In the genomic region with DNA sequence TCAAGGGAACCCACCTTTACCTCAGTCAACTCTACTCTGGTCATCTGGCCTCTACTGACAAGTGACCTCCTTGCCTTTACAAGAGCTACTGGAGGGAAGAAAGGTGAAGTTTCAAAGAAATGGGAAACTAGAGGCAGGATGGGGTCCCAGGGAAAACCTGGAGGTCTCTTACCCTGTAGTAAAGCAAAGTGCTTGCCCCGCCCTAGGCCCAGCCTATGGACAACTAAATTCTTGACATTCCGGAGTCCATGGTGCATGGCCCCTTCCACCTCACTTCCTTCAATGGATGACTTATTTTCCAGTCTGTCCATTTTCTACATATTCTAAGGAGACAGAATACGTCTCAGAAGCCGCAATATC, we compare ENCODE assay signal across 8 mouse cellular contexts. TPM values are rescaled to one million over a fixed set of nuclear protein-coding genes. Genes with fewer than 3 reads are reported as not detected.
DNase-seq lines count a peak whose midpoint lies in the region; ATAC-seq and TF ChIP-seq lines count a peak whose summit lies in the region.

No protein-coding gene starts in this region.

- H3K4me1 ChIP-seq in erythroblast, embryonic 14.5 days (ENCODE audit: control insufficient read depth): peaks cover 76% of the 10 kb centered on the region
- peaks cover 5% of the 10 kb centered on the region; the same call in 1 of the 2 replicates for H3K4me1 ChIP-seq in bone marrow, adult 2 months (ENCODE audit: control insufficient read depth, insufficient read depth, low read length)
- peaks cover 42% of the 10 kb centered on the region for H3K4me1 ChIP-seq in hindbrain, embryonic 16.5 days (ENCODE audit: control insufficient read depth, insufficient read depth, low read depth, low read length)
- H3K4me1 ChIP-seq in liver, embryonic 15.5 days (replicated peaks): peaks cover 74% of the 10 kb centered on the region

- ATAC-seq in erythroblast, adult 5-6 weeks (replicated peaks; ENCODE audit: low FRiP score, poor library complexity, severe bottlenecking): no peak
- no peak for ATAC-seq in hindbrain, embryonic 16.5 days
- ATAC-seq in liver, embryonic 15.5 days (ENCODE audit: insufficient read depth): no peak

- H3K4me2 ChIP-seq in hindbrain, embryonic 16.5 days (ENCODE audit: low read length): peak overlapping the region; percentile 87
- H3K4me2 ChIP-seq in liver, embryonic 15.5 days: peak overlapping the region; percentile 81

- no peak for TF ChIP-seq CTCF in bone marrow, adult 2 months (IDR thresholded peaks at IDR 0.05; ENCODE audit: control insufficient read depth, insufficient read depth, low read length)

- peak overlapping the region; percentile 17; the same call in 1 of the 2 replicates for H3K9ac ChIP-seq in hindbrain, embryonic 16.5 days (ENCODE audit: low read depth, low read length)
- H3K9ac ChIP-seq in liver, embryonic 15.5 days: peak overlapping the region; percentile 85

- no peak overlapping the region for H3K27ac ChIP-seq in bone marrow, adult 2 months (ENCODE audit: control insufficient read depth, insufficient read depth, low read depth, low read length, poor library complexity)
- no peak overlapping the region for H3K27ac ChIP-seq in hindbrain, embryonic 16.5 days (ENCODE audit: low read depth, low read length)
- H3K27ac ChIP-seq in liver, embryonic 15.5 days (replicated peaks): peak overlapping the region; percentile 91

- H3K27me3 ChIP-seq in erythroblast, embryonic 14.5 days (ENCODE audit: control insufficient read depth): no peaks in the 10 kb centered on the region
- no peaks in the 10 kb centered on the region for H3K27me3 ChIP-seq in hindbrain, embryonic 16.5 days (replicated peaks; ENCODE audit: control insufficient read depth, insufficient read depth, low read length)
- no peaks in the 10 kb centered on the region for H3K27me3 ChIP-seq in liver, embryonic 15.5 days

- peaks cover 67% of the 10 kb centered on the region for H3K36me3 ChIP-seq in erythroblast, embryonic 14.5 days (ENCODE audit: control insufficient read depth)
- no peaks in the 10 kb centered on the region for H3K36me3 ChIP-seq in hindbrain, embryonic 16.5 days (ENCODE audit: control insufficient read depth, insufficient read depth, low read length)
- H3K36me3 ChIP-seq in liver, embryonic 15.5 days (replicated peaks): peaks cover 64% of the 10 kb centered on the region

- no peak for TF ChIP-seq POLR2A in bone marrow, adult 2 months (IDR thresholded peaks at IDR 0.05; ENCODE audit: borderline replicate concordance, control insufficient read depth, low read depth, low read length)

- H3K9me3 ChIP-seq in erythroblast, embryonic 14.5 days (ENCODE audit: control insufficient read depth, low read length): no peaks in the 10 kb centered on the region
- H3K9me3 ChIP-seq in hindbrain, embryonic 16.5 days (ENCODE audit: control insufficient read depth, low read length): no peaks in the 10 kb centered on the region
- H3K9me3 ChIP-seq in liver, embryonic 15.5 days (replicated peaks): no peaks in the 10 kb centered on the region

- H3K4me3 ChIP-seq in erythroblast, embryonic 14.5 days (replicated peaks): peak overlapping the region; percentile 90
- peak overlapping the region; percentile 5 for H3K4me3 ChIP-seq in bone marrow, adult 2 months (replicated peaks; ENCODE audit: control insufficient read depth, low read depth, low read length)
- peak overlapping the region; percentile 84 for H3K4me3 ChIP-seq in hindbrain, embryonic 16.5 days (ENCODE audit: low read length)
- peak overlapping the region; percentile 72 for H3K4me3 ChIP-seq in liver, embryonic 15.5 days (replicated peaks)

- 92% methylated on average over 4 of the region's 4 CpGs for WGBS in bone marrow, adult 2 months
- 61% methylated on average over 4 of the region's 4 CpGs for WGBS in hindbrain, embryonic 16.5 days
- WGBS in liver, embryonic 15.5 days (ENCODE audit: insufficient replicate concordance): 76% methylated on average over 4 of the region's 4 CpGs

- no peak for DNase-seq in MN1 (ENCODE audit: low spot score)
- DNase-seq in spleen, adult 12 weeks (ENCODE audit: low spot score): no peak
- DNase-seq in adrenal gland, adult 8-10 months: no peak

RNA-seq across cellular contexts. Expression of gene Bcl2l1, which starts 3.5 kb away (rescaled TPM):
- polyA plus RNA-seq in erythroblast, embryonic 14.5 days (2012): 212 and 213 TPM in 2 replicates
- total RNA-seq in erythroblast, adult 5-6 weeks (2015; ENCODE audit: low replicate concordance): 543 and 572 TPM in 2 replicates
- total RNA-seq in erythroblast, adult 5-6 weeks (2017; ENCODE audit: low replicate concordance): 807 and 937 TPM in 2 replicates
- 97.4 and 124 TPM in 2 replicates for polyA plus RNA-seq in bone marrow, adult 2 months (2011; ENCODE audit: insufficient read depth, insufficient read length, low replicate concordance, missing spikeins)
- polyA plus RNA-seq in hindbrain, embryonic 16.5 days (2015; fragmentation: Nextera tagmentation; extraction: Ambion mirVana): 138 and 159 TPM in 2 replicates
- polyA plus RNA-seq in liver, embryonic 15.5 days (2015; fragmentation: Nextera tagmentation; extraction: Ambion mirVana): 209 and 237 TPM in 2 replicates
- 10 to 100 TPM; 58.5 to 74.6 (median 72.0) TPM for total RNA-seq in adrenal gland, adult 8-10 months (2022)

RNA-seq across cellular contexts. Expression of gene Tpx2, which starts 19.8 kb away (rescaled TPM):
- 4.9 and 5.7 TPM in 2 replicates for polyA plus RNA-seq in erythroblast, embryonic 14.5 days (2012)
- total RNA-seq in erythroblast, adult 5-6 weeks (2015; ENCODE audit: low replicate concordance): 39.8 and 43.9 TPM in 2 replicates
- 53.4 and 65.9 TPM in 2 replicates for total RNA-seq in erythroblast, adult 5-6 weeks (2017; ENCODE audit: low replicate concordance)
- 57.0 and 74.1 TPM in 2 replicates for polyA plus RNA-seq in bone marrow, adult 2 months (2011; ENCODE audit: insufficient read depth, insufficient read length, low replicate concordance, missing spikeins)
- polyA plus RNA-seq in hindbrain, embryonic 16.5 days (2015; fragmentation: Nextera tagmentation; extraction: Ambion mirVana): 14.8 and 19.8 TPM in 2 replicates
- 52.8 and 59.4 TPM in 2 replicates for polyA plus RNA-seq in liver, embryonic 15.5 days (2015; fragmentation: Nextera tagmentation; extraction: Ambion mirVana)
- 1 to 10 TPM; 1.9 to 2.1 (median 1.9) TPM for total RNA-seq in adrenal gland, adult 8-10 months (2022)

Comparison
In these comparisons a context has a peak if more than half of its experiments do, and no peak if none do; other contexts are left out.
1. H3K4me3 ChIP-seq: peak in every context shown above with its lines; median percentile 90 in erythroblast, embryonic 14.5 days; 84 in hindbrain, embryonic 16.5 days; 72 in liver, embryonic 15.5 days; 5 in bone marrow, adult 2 months.